Mouse (Mus musculus): Measurements from ENCODE around the gene Rabggtb. TPM values are rescaled to one million over a fixed set of nuclear protein-coding genes. Genes with fewer than 3 reads are reported as not detected.

Rabggtb gene
- 13.7 TPM for polyA plus RNA-seq (2014; fragmentation: Illumina TruSeq; extraction: RNeasy Lipid Tissue Mini Kit (QIAGEN cat#74804); ENCODE audit: low read depth, low replicate concordance)

DNA sequence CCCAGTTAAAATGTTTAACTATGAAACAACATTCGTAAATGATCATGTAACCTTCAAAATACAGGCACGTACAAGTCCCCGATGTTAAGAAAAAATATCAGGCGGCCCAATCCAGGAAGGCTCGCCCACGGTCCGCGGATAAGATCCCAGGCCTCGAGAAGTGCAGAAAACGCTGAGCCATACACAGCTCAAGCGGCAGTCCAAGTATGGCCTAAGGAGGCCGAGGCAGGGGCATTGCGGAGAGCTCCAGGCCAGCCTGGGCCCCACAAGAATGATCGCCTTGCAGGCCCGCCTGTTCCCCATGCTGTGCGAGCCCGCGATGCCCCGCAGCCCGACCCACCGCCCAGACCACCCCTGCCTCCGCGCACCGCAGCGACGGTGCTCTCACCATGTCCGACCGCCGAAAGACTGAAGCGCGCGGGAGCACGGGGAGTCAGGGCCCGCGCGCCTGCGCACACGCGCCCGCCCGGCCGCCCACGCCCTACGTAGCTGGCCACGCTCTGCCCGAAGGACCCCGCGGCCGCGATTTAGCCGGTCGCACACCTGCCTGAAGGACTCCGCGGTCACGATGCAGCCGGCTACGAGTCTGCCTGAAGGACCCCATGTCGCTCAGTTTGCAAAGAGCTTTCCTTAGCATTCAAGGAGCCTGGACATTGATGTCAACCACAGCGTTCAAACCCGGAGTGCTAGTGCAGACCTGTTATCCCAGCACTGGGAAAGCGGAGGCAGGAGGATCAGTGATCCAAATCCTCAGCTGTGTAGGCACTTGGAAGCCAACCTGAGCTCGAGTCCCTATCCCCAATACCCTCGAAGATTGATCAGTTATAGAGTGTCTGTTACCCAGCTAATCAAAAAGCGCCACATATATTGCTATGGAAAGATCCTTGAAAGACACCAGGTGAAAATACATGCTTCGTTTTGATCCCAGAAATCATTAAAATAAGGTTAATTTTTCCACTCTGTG is at the start of gene Rabggtb:
Rabggtb (minus strand) TSS at position 464 of the 964 bp plus-strand sequence.

GRCm38 (mm10) chr3:153944335-153944990 is 31.7 kb upstream of the Rabggtb start, which contains the start of gene Acadm:
Gene Acadm (minus strand): TSS chr3:153944632.

GRCm38 (mm10) chr3:153906136-153906871 is 6.5 kb downstream of the Rabggtb start, which contains the start of gene Msh4:
Gene Msh4 (minus strand): TSS chr3:153906138.

Other genes with a start within 250 kb of the Rabggtb start
- gene St6galnac3, start 187.8 kb downstream of the Rabggtb start, polyA plus RNA-seq (2014; fragmentation: Illumina TruSeq; extraction: RNeasy Lipid Tissue Mini Kit (QIAGEN cat#74804); ENCODE audit: low read depth, low replicate concordance): 3.1 TPM
- gene Asb17, start 68.8 kb downstream of the Rabggtb start, polyA plus RNA-seq (2014; fragmentation: Illumina TruSeq; extraction: RNeasy Lipid Tissue Mini Kit (QIAGEN cat#74804); ENCODE audit: low read depth, low replicate concordance): 554 TPM
- gene Msh4, start 6.9 kb downstream of the Rabggtb start, polyA plus RNA-seq (2014; fragmentation: Illumina TruSeq; extraction: RNeasy Lipid Tissue Mini Kit (QIAGEN cat#74804); ENCODE audit: low read depth, low replicate concordance): 47.4 TPM
- gene Acadm, start 31.6 kb upstream of the Rabggtb start, polyA plus RNA-seq (2014; fragmentation: Illumina TruSeq; extraction: RNeasy Lipid Tissue Mini Kit (QIAGEN cat#74804); ENCODE audit: low read depth, low replicate concordance): 23.2 TPM
- gene Slc44a5, start 60.4 kb upstream of the Rabggtb start, polyA plus RNA-seq (2014; fragmentation: Illumina TruSeq; extraction: RNeasy Lipid Tissue Mini Kit (QIAGEN cat#74804); ENCODE audit: low read depth, low replicate concordance): 5.1 TPM

All from testis, adult 10 weeks (tissue).